Mouse (Mus musculus) liver, embryonic 16.5 days (tissue): Measurements from ENCODE around the gene Tenm1. TPM values are rescaled to one million over a fixed set of nuclear protein-coding genes. Genes with fewer than 3 reads are reported as not detected.

Source experiments
- ATAC-seq: fragments of 200-750 bp; cut with Nextera tagmentation; 2 replicates; pipeline ENCODE4 v1.8.0; 2017; ENCODE audit warnings: low read depth, mild to moderate bottlenecking, moderate number of reproducible peaks, moderate library complexity
- H3K27ac ChIP-seq: fragments of 300-500 bp; sonication (generic); 2 replicates; pipeline ENCODE4 v1.5.1; 2014; ENCODE audit warnings: mild to moderate bottlenecking, low read length
- H3K27me3 ChIP-seq: fragments of 300-500 bp; sonication (generic); 2 replicates; pipeline ENCODE4 v1.6.1; 2014; ENCODE audit warnings: low read depth, low read length, mixed read lengths; ENCODE audit not compliant: control insufficient read depth, insufficient read depth
- H3K36me3 ChIP-seq: fragments of 300-500 bp; sonication (generic); 2 replicates; pipeline ENCODE4 v1.6.1; 2014; ENCODE audit warnings: mild to moderate bottlenecking; ENCODE audit not compliant: control insufficient read depth, insufficient read depth
- H3K4me1 ChIP-seq: fragments of 300-500 bp; sonication (generic); 2 replicates; pipeline ENCODE4 v1.6.1; 2014; ENCODE audit warnings: low read depth, low read length, mixed read lengths; ENCODE audit not compliant: control insufficient read depth
- H3K4me2 ChIP-seq: fragments of 300-500 bp; sonication (generic); 2 replicates; pipeline ENCODE4 v1.6.1; 2014; ENCODE audit warnings: low read depth, low read length, mixed read lengths
- H3K4me3 ChIP-seq: fragments of 300-500 bp; sonication (generic); 2 replicates; pipeline ENCODE4 v1.5.1; 2014; ENCODE audit warnings: low read depth, mild to moderate bottlenecking, low read length
- H3K9ac ChIP-seq: fragments of 300-500 bp; sonication (generic); 2 replicates; pipeline ENCODE4 v1.6.1; 2014; ENCODE audit warnings: low read depth, low read length
- H3K9me3 ChIP-seq: fragments of 300-500 bp; sonication (generic); replicated peaks from 2 replicates; pipeline ENCODE4 v1.6.1; 2016; ENCODE audit warnings: low read length; ENCODE audit not compliant: control insufficient read depth
- whole genome bisulfite sequencing: fragments of 180-500 bp; shearing (Covaris S2); extraction: QIAGEN DNeasy Blood & Tissue Kit; methylation state at CpG from one replicate; pipeline ENCODE4 v1.1.7; 2014; ENCODE audit not compliant: insufficient replicate concordance; 5-methylcytosine and 5-hydroxymethylcytosine counted together
- polyA plus RNA-seq: library from polyadenylated mRNA; unstranded; fragments of >200 nt; fragmentation: Nextera tagmentation; extraction: Ambion mirVana; gene quantifications from 2 replicates; pipeline ENCODE4 v1.2.1, GENCODE M21; 2015

Tenm1 gene
- polyA plus RNA-seq, 1 experiment from 2014 or later = 0.02 TPM

GRCm38 (mm10) chrX:42522868-42523267 is 906.1 kb downstream of the Tenm1 start:
- Histone ChIP-seq H3K27ac (no peak overlapping the region), H3K4me2 (no peak overlapping the region), H3K9ac (no peak overlapping the region), H3K27me3 (no peaks in the 10 kb centered on the region), H3K36me3 (no peaks in the 10 kb centered on the region), H3K4me3 (no peak overlapping the region), H3K9me3 (no peaks in the 10 kb centered on the region), H3K4me1 (no peaks in the 10 kb centered on the region)
- ATAC-seq = no peak
- 62% methylated on average over 2 of the region's 2 CpGs for WGBS

- ATAC-seq = no peak
- Histone ChIP-seq H3K4me1 (no peaks in the 10 kb centered on the region), H3K27me3 (no peaks in the 10 kb centered on the region)
Observed at GRCm38 (mm10) chrX:42512567-42512966, 916.4 kb downstream of the Tenm1 start.

GRCm38 (mm10) chrX:42511105-42511504 is 917.8 kb downstream of the Tenm1 start:
- WGBS = 36% methylated on average over 2 of the region's 2 CpGs
- H3K4me1 ChIP-seq = no peaks in the 10 kb centered on the region
- no peak overlapping the region for H3K27ac ChIP-seq
- no peak for ATAC-seq
- no peak overlapping the region for H3K4me2 ChIP-seq
- no peak overlapping the region for H3K4me3 ChIP-seq
- H3K9ac ChIP-seq = no peak overlapping the region
- no peaks in the 10 kb centered on the region for H3K36me3 ChIP-seq
- H3K9me3 ChIP-seq = no peaks in the 10 kb centered on the region
- H3K27me3 ChIP-seq = no peaks in the 10 kb centered on the region

More at GRCm38 (mm10) chrX:42512567-42512966, 916.4 kb downstream of the Tenm1 start:
- no peaks in the 10 kb centered on the region for H3K36me3 ChIP-seq
- H3K4me3 ChIP-seq = no peak overlapping the region
- H3K4me2 ChIP-seq = no peak overlapping the region
- H3K9me3 ChIP-seq = no peaks in the 10 kb centered on the region
- H3K9ac ChIP-seq = no peak overlapping the region
- H3K27ac ChIP-seq = no peak overlapping the region

- H3K4me2 ChIP-seq = no peak within 1 kb of the TSS
Observed at GRCm38 (mm10) chrX:42502291-42503043, 926.5 kb downstream of the Tenm1 start, which contains the start of gene Sh2d1a. Sh2d1a (plus strand) TSS chrX:42502453.

GRCm38 (mm10) chrX:42500538-42500937 is 928.4 kb downstream of the Tenm1 start:
- no peaks in the 10 kb centered on the region for H3K27me3 ChIP-seq
- no peak for ATAC-seq
- no peak overlapping the region for H3K9ac ChIP-seq
- H3K9me3 ChIP-seq = no peaks in the 10 kb centered on the region
- no peaks in the 10 kb centered on the region for H3K4me1 ChIP-seq
- no peaks in the 10 kb centered on the region for H3K36me3 ChIP-seq
- H3K4me2 ChIP-seq = no peak overlapping the region
- H3K4me3 ChIP-seq = no peak overlapping the region
- H3K27ac ChIP-seq = no peak overlapping the region

More at GRCm38 (mm10) chrX:42502291-42503043, 926.5 kb downstream of the Tenm1 start, which contains the start of gene Sh2d1a:
- Histone ChIP-seq H3K27ac (no peak within 1 kb of the TSS), H3K36me3 (no peaks in the 10 kb centered on the region), H3K9me3 (no peaks in the 10 kb centered on the region), H3K9ac (no peak within 1 kb of the TSS), H3K27me3 (no peaks in the 10 kb centered on the region), H3K4me1 (no peaks in the 10 kb centered on the region), H3K4me3 (no peak within 1 kb of the TSS)
- no peak for ATAC-seq
- 67% methylated on average over 13 of the region's 13 CpGs for WGBS

GRCm38 (mm10) chrX:42490336-42490735 is 938.6 kb downstream of the Tenm1 start:
- 75% methylated on average over 8 of the region's 8 CpGs for WGBS
- Histone ChIP-seq H3K36me3 (no peaks in the 10 kb centered on the region), H3K27me3 (no peaks in the 10 kb centered on the region), H3K4me1 (no peaks in the 10 kb centered on the region), H3K27ac (no peak overlapping the region), H3K4me3 (no peak overlapping the region), H3K9me3 (no peaks in the 10 kb centered on the region), H3K4me2 (no peak overlapping the region), H3K9ac (no peak overlapping the region)
- no peak for ATAC-seq

DNA sequence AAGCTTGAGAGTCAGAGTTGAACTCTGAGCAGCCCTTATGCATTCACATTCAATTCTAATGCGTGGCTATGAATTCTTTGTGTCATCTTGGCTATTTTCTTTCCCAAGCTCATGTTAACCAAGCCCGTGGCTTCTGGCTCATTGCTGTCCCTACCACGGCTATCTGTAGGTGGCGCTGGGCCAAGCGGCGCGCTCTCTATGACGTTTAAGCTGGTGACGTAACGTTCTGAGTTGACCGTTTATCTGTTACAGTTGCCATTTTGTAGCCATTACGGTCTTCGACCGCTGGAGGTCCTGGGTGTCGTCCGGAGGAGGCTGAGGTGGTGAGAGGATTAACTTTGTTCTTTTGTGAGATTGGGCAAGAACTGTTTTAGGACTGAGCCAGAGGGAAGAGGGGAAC is 939.5 kb downstream of the Tenm1 start, which contains the start of gene Tex13c2:
Gene Tex13c2 (plus strand): TSS at position 246 of the 400 bp plus-strand sequence.
- no peak for ATAC-seq
- H3K4me3 ChIP-seq = no peak within 1 kb of the TSS
- H3K4me2 ChIP-seq = no peak within 1 kb of the TSS
- H3K4me1 ChIP-seq = no peaks in the 10 kb centered on the region
- WGBS = 77% methylated on average over 16 of the region's 16 CpGs
- no peaks in the 10 kb centered on the region for H3K27me3 ChIP-seq
- H3K27ac ChIP-seq = no peak within 1 kb of the TSS
- no peak within 1 kb of the TSS for H3K9ac ChIP-seq
- H3K9me3 ChIP-seq = no peaks in the 10 kb centered on the region
- no peaks in the 10 kb centered on the region for H3K36me3 ChIP-seq

Other genes with a start within 250 kb of the Tenm1 start
- gene Tex13c1, start 162.0 kb upstream of the Tenm1 start, polyA plus RNA-seq = not detected in 2 replicates